In genomic region chr2:27667677-27668076, GRCm38 (mm10) we compare ENCODE assay signal across 25 mouse cellular contexts. TPM values are rescaled to one million over a fixed set of nuclear protein-coding genes. Genes with fewer than 3 reads are reported as not detected.
DNase-seq lines count a peak whose midpoint lies in the region; ATAC-seq lines count a peak whose summit lies in the region.
"Had no signal": no experiment of that assay in that cellular context is flagged by ENCODE, and none has a peak within 500 bp of the region (broad histone marks: within the 10 kb centered on the region; RNA-seq: fewer than 3 reads in every experiment).

No protein-coding gene starts in this region.

- no peak overlapping the region for H3K9ac ChIP-seq in midbrain, embryonic 14.5 days (replicated peaks; ENCODE audit: low read length)
- H3K9ac ChIP-seq: embryonic facial prominence, embryonic 12.5 days; embryonic facial prominence, embryonic 15.5 days; forebrain, embryonic 13.5 days; hindbrain, embryonic 12.5 days; hindbrain, embryonic 15.5 days; intestine, embryonic 15.5 days had no signal

- peak overlapping the region; percentile 82 for H3K27ac ChIP-seq in midbrain, embryonic 10.5 days (replicated peaks)
- H3K27ac ChIP-seq in midbrain, embryonic 14.5 days (replicated peaks; ENCODE audit: low read depth, low read length): no peak overlapping the region
- H3K27ac ChIP-seq in embryonic facial prominence, embryonic 10.5 days (replicated peaks): no peak overlapping the region
- H3K27ac ChIP-seq: embryonic facial prominence, embryonic 12.5 days; forebrain, embryonic 13.5 days; heart, adult 2 months; hindbrain, embryonic 12.5 days; hindbrain, embryonic 15.5 days; intestine, embryonic 15.5 days had no signal

- ATAC-seq in midbrain, embryonic 14.5 days (ENCODE audit: low FRiP score, low TSS enrichment): no peak
- ATAC-seq: activated CD4-positive, CD25-positive, alpha-beta regulatory T cell, adult 4 months; forebrain, embryonic 13.5 days; forebrain, embryonic 16.5 days; intestine, embryonic 15.5 days had no signal

- no peak for DNase-seq in midbrain, embryonic 10.5 days (ENCODE audit: low spot score)
- no peak for DNase-seq in midbrain, embryonic 14.5 days
- DNase-seq in Muller cell, postnatal 12 days (ENCODE audit: inconsistent ontology term): peak; percentile 81
- DNase-seq in fat pad, adult 2 months (ENCODE audit: extremely low read depth, low read depth, low spot score): peak; percentile 55
- DNase-seq in left cerebral cortex, postnatal 36 days (ENCODE audit: low spot score in 2 of 2): no peak
- no peak for DNase-seq in embryonic facial prominence, embryonic 10.5 days (ENCODE audit: low spot score)
- DNase-seq in lung, postnatal 10 days: no peak
- DNase-seq: adrenal gland, postnatal 25 days; cerebellum, adult 18-20 months; cerebellum, adult 9-10 months; cerebellum, postnatal 14 days; gastrocnemius, postnatal 10 days; gastrocnemius, postnatal 36 days; heart, adult 2 months; kidney, adult 11 months had no signal

- H3K4me3 ChIP-seq in midbrain, embryonic 10.5 days: no peak overlapping the region
- no peak overlapping the region for H3K4me3 ChIP-seq in midbrain, embryonic 14.5 days (replicated peaks; ENCODE audit: low read depth, low read length)
- H3K4me3 ChIP-seq in embryonic facial prominence, embryonic 10.5 days: no peak overlapping the region
- H3K4me3 ChIP-seq: embryonic facial prominence, embryonic 12.5 days; embryonic facial prominence, embryonic 15.5 days; forebrain, embryonic 10.5 days; forebrain, embryonic 13.5 days; heart, adult 2 months; hindbrain, embryonic 12.5 days; hindbrain, embryonic 15.5 days; intestine, embryonic 15.5 days had no signal

- peaks cover 97% of the 10 kb centered on the region for H3K27me3 ChIP-seq in midbrain, embryonic 10.5 days (ENCODE audit: low read depth, poor library complexity, severe bottlenecking)
- no peaks in the 10 kb centered on the region for H3K27me3 ChIP-seq in midbrain, embryonic 14.5 days (ENCODE audit: control insufficient read depth, insufficient read depth, low read length)
- H3K27me3 ChIP-seq in embryonic facial prominence, embryonic 10.5 days (replicated peaks; ENCODE audit: low read depth, poor library complexity, severe bottlenecking): peaks cover 62% of the 10 kb centered on the region
- H3K27me3 ChIP-seq: embryonic facial prominence, embryonic 12.5 days; embryonic facial prominence, embryonic 15.5 days; hindbrain, embryonic 12.5 days; hindbrain, embryonic 15.5 days; intestine, embryonic 15.5 days had no signal

- no peaks in the 10 kb centered on the region for H3K9me3 ChIP-seq in midbrain, embryonic 10.5 days (replicated peaks)
- H3K9me3 ChIP-seq in midbrain, embryonic 14.5 days (ENCODE audit: control insufficient read depth, low read length): no peaks in the 10 kb centered on the region
- no peaks in the 10 kb centered on the region for H3K9me3 ChIP-seq in embryonic facial prominence, embryonic 10.5 days
- H3K9me3 ChIP-seq: embryonic facial prominence, embryonic 12.5 days; embryonic facial prominence, embryonic 15.5 days; forebrain, embryonic 10.5 days; forebrain, embryonic 13.5 days; hindbrain, embryonic 12.5 days; hindbrain, embryonic 15.5 days; intestine, embryonic 15.5 days had no signal

- no peaks in the 10 kb centered on the region for H3K36me3 ChIP-seq in midbrain, embryonic 10.5 days
- no peaks in the 10 kb centered on the region for H3K36me3 ChIP-seq in midbrain, embryonic 14.5 days (ENCODE audit: control insufficient read depth, insufficient read depth, low read length)
- no peaks in the 10 kb centered on the region for H3K36me3 ChIP-seq in embryonic facial prominence, embryonic 10.5 days (replicated peaks)
- H3K36me3 ChIP-seq: embryonic facial prominence, embryonic 12.5 days; embryonic facial prominence, embryonic 15.5 days; forebrain, embryonic 10.5 days; hindbrain, embryonic 12.5 days; hindbrain, embryonic 15.5 days; intestine, embryonic 15.5 days had no signal

- intact Hi-C loops in left cerebral cortex, postnatal 36 days (cut with DNase I): no loop called here

- H3K4me2 ChIP-seq in midbrain, embryonic 14.5 days (ENCODE audit: low read length): no peak overlapping the region
- H3K4me2 ChIP-seq: embryonic facial prominence, embryonic 12.5 days; embryonic facial prominence, embryonic 15.5 days; forebrain, embryonic 13.5 days; heart, embryonic 11.5 days; hindbrain, embryonic 12.5 days; hindbrain, embryonic 15.5 days; intestine, embryonic 15.5 days had no signal

- 82% methylated on average over 4 of the region's 4 CpGs for WGBS in midbrain, embryonic 10.5 days
- 85% methylated on average over 4 of the region's 4 CpGs for WGBS in midbrain, embryonic 14.5 days
- WGBS in embryonic facial prominence, embryonic 10.5 days: 87% methylated on average over 4 of the region's 4 CpGs

- peaks cover 45% of the 10 kb centered on the region for H3K4me1 ChIP-seq in midbrain, embryonic 10.5 days
- H3K4me1 ChIP-seq in midbrain, embryonic 14.5 days (ENCODE audit: control insufficient read depth, insufficient read depth, low read length): peaks cover 32% of the 10 kb centered on the region
- H3K4me1 ChIP-seq in embryonic facial prominence, embryonic 10.5 days: peaks cover 26% of the 10 kb centered on the region

RNA-seq across cellular contexts. Expression of gene Rxra, which starts 8.6 kb away (rescaled TPM):
- 7.5 and 7.6 TPM in 2 replicates for polyA plus RNA-seq in midbrain, embryonic 10.5 days (2016; fragmentation: Nextera tagmentation; extraction: Ambion mirVana)
- polyA plus RNA-seq in midbrain, embryonic 14.5 days (2014; fragmentation: Nextera tagmentation; extraction: Ambion mirVana): 1.9 and 2.5 TPM in 2 replicates
- 10 to 100 TPM; 19.7 to 25.6 TPM for total RNA-seq in left cerebral cortex, postnatal 36 days (2021)
- 8.8 and 9.3 TPM in 2 replicates for polyA plus RNA-seq in embryonic facial prominence, embryonic 10.5 days (2016; fragmentation: Nextera tagmentation; extraction: Ambion mirVana)

Comparison
In these comparisons a context has a peak if more than half of its experiments do, and no peak if none do; other contexts are left out.
1. DNase-seq: peak in Muller cell, postnatal 12 days (single experiment) and fat pad, adult 2 months (single experiment); none in midbrain, embryonic 10.5 days (single experiment), midbrain, embryonic 14.5 days (single experiment), left cerebral cortex, postnatal 36 days (0 of 2), embryonic facial prominence, embryonic 10.5 days (single experiment) and lung, postnatal 10 days (single experiment).